Mouse (Mus musculus) gastrocnemius, postnatal 4 days (tissue): ENCODE measurements around the gene Ush2a. TPM values are rescaled to one million over a fixed set of nuclear protein-coding genes. Genes with fewer than 3 reads are reported as not detected.

Experiments
- DNase-seq, 2 experiments: peaks; one replicate each; pipeline ENCODE4 v3.0.0; 2021 to 2022; ENCODE audit warnings: low spot score in 2 of 2, mixed read lengths in 2 of 2
- long read RNA-seq, 2 experiments: library from polyadenylated mRNA; stranded (forward); transcript quantifications; one replicate each; pipeline ENCODE4 v2.0.0; 2021
- total RNA-seq, 2 experiments: library from RNA; stranded (reverse); gene quantifications; 2 replicates each; pipeline ENCODE4 v1.2.3; 2021

The Ush2a gene
- total RNA-seq: under 1 TPM; 0.02 to 0.18 TPM
- long read RNA-seq, experiment 1: 0 reads
- long read RNA-seq, experiment 2: 0 reads

- no peak for DNase-seq
These were observed at the start of gene Ush2a for GRCm38 (mm10) chr1:188261903-188262682. TSS of gene Ush2a (plus strand) at chr1:188262023.

GRCm38 (mm10) chr1:188214885-188215611 is 46.8 kb upstream of the Ush2a start:
- no peak for DNase-seq

DNA sequence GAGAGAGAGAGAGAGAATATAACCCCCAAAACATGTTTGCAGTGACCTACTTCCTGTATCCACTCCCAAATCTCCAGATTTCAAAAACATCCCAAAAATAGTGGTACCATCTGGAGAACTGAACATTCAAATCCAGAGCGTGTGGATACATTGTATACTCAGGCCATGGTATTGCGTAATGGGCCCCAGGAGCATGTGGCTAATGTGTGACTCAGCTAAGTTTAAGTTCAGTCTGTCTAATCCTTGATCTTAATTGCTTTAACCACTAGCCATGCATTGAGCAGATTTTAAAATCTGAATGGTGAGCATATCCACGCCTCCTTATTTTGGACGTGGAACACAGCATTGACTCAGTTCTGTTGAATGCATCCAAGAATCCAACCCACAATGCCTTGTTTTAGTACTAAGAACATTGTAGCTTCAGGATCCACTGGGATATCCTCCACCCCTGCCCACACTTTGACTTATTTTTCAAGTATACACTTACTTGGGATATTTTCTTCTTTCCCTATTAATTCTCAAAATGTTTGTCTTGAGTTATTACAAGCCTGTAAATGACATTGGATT is 40.5 kb upstream of the Ush2a start:
- DNase-seq: no peak

DNA sequence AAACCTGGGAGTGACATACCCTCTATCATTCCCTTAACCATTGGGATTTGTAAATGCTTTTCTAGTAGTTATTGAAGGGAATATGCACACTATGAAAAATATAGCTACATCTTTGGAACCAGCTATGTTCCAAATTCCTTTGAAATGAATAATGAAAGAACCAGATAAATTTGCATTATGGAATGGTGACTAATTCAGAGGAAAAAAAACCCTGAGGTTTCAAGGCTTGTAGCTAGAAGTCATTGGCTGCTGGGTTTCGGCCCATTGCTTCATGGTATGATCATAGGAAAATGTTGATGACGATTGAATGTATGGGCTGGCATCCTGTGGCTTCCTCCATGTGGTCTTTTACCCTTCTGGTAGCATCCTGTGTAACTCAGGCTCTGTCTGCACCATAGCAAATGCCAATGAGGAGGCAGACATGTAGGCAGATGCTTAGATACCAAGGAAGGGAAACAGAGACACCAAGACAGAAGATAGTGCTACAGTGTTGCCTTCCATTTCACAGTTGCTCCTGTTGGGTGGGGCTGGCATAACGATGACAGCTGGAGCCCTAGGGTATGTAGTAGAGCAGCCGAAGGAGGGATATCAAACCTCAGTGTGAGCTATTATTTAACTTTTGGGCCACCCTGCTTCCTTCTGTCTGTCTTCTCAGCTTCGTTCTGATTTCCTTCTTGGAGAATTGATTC is 28.6 kb upstream of the Ush2a start:
- no peak for DNase-seq

- DNase-seq: no peak
These were observed 23.2 kb upstream of the Ush2a start for GRCm38 (mm10) chr1:188238636-188239035.

- no peak for DNase-seq
These were observed 20.1 kb upstream of the Ush2a start for GRCm38 (mm10) chr1:188241766-188242165.

DNA sequence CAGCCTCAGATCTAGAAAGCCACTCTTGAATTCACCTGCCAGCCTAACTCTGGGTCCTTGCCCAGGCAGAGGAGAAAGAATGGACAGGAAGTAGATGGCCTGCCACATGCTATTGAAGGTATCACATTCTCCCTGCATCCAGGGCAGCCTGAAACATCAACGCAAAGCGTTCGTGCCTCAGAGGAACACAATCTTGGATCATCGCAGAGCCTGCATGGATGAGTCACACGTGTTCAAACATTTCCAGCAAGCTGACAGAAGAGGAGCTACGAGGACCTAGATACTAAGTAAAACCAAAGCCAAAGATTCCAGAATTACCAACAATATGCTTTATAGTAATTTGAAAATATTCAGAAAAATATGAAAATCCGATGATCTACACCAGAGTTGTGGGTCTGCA is 4.3 kb upstream of the Ush2a start:
- DNase-seq: no peak

GRCm38 (mm10) chr1:188260259-188261107 is 1.3 kb upstream of the Ush2a start:
- DNase-seq: no peak

DNA sequence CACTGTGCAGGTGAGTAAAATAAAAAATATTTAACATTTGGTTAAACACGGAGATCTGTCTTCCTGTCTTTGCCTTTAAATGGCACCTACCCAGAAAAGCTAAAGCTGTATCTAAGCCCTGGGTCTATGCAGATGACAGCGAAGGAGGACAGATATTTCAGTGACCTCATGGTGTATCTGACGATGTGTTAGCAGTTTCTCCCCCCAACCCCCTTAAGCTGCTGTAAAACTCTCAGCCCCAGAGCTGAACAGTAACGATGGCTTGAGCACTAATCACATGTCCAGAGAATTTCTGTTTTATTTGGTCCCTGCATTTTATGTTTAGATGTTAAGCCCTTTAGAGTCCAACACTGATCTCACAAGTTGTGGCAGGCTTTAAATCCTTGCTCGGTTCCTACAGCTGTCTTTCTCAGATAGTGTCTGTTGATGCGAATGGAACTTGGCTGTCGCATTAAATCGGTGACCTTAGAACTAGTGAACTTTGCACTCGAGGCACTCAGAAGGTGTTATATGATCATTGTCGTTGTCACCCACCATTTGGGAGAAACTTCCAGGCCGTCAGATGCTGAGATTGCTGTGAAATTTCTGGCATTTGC is 5.4 kb downstream of the Ush2a start:
- no peak for DNase-seq

GRCm38 (mm10) chr1:188269071-188269470 is 7.2 kb downstream of the Ush2a start:
- DNase-seq: no peak

DNA sequence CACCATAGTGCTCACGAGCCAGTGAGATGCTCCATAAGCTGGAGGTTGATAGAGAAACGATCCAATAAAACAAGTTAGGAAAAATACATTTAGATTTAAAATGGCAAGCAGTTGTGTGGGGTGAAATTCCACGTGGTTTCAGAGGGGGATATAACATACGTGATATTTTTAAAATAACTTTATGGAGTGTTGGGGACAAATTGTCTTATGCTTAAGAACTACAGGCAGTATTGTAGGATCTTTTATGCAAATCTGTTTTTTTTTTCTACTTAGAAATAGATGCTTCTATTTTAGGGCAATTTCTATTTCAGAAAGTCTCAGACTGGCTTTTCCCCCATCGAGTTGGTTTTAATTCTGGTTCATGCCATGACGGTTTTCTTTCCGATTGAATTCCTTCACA is 51.5 kb downstream of the Ush2a start:
- DNase-seq: no peak

DNA sequence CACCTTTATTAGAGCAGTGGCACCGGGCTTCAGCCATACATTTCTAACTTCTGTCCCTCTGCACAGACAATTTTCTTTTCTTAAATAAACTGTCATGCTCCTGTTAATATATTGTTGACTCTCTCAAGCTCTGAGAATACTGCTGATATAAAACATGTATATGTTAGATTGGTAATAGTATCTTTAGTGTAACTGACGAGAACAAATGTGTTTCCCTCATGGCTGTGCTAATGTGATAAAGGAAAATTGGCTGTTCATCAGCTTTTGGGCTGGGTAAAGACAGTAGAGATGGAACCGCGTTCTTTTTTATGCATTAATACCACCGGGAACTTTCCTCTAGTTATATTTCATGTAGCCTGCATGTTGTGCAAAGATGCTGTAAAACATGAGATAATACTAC is 54.8 kb downstream of the Ush2a start:
- no peak for DNase-seq

DNA sequence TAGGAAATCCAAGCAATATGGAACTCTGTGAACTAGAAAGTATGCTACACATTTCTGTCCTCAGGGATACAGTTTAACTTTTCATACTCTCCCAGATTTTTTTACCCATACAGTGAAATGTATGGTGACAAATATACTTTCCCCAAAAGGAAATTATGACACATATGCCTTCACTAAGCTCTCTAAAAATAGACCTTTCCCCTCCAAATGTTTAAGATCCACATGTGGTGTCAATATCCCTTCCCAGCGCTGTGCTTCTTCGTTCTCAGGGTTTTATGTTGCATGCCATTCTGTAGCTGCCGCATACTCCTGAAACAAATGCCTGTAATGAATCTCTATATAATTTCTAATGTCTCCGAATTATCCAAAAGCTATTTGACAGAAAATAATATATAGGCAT is 58.4 kb downstream of the Ush2a start:
- no peak for DNase-seq

- DNase-seq: no peak
These were observed 59.7 kb downstream of the Ush2a start for GRCm38 (mm10) chr1:188321534-188321933.

GRCm38 (mm10) chr1:188330406-188330805 is 68.6 kb downstream of the Ush2a start:
- no peak for DNase-seq

DNA sequence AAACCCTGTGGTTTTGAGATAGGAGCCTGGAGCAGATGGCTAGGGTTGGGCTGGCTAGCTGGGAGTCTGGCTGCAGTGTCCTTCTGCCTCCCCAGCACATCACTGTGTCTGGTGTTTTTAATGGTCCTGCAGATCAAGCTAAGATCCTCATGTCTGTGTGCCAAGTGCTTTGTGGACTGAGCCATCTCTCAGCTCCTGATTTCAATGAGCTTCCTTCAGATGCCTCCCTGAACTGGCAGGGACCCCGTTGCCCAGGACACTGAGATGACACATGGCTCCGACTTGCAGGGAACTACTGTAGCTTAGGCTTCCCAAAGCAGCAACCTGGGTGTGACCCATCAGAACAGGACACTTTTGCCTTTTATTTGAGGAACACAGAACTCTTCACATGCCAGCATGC is 72.1 kb downstream of the Ush2a start:
- DNase-seq: no peak

DNA sequence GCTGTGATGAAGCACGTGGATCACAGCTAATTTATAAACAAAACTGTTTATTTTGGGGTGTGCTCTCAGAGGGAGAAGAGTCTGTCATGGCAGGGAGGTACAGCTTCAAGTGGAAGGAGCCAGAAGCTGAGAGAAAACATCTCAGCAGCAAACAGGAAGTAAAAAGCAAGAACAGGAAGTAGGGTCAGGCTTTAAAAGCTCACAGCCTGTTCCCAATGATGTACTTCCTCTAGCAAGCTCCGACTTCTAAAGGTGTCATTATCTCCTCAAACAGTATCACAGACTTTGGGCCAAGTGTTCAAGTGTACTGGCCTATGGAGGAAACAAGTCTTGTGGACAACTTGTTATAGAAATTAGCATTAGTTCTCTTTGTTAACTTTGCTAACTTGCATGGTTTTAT is 85.9 kb downstream of the Ush2a start:
- no peak for DNase-seq

DNA sequence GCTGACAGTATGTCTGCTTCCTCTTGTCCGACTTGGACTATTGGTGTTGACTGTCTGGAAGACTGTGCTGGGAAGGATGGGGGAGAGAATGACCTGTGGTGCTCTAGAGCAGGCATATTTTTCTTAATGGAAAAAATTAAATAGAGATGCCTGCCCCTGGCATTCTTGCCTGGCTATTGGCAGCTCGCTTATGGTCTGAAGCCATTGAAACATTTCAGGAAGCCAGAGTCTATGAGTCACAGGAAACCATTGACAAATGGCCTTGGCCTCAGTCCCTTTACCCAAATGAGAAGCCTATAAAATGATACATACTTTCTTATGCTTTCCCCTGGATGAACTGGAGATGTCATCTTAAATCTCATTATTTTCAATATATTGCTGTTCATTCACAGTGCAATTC is 92.9 kb downstream of the Ush2a start:
- no peak for DNase-seq

DNA sequence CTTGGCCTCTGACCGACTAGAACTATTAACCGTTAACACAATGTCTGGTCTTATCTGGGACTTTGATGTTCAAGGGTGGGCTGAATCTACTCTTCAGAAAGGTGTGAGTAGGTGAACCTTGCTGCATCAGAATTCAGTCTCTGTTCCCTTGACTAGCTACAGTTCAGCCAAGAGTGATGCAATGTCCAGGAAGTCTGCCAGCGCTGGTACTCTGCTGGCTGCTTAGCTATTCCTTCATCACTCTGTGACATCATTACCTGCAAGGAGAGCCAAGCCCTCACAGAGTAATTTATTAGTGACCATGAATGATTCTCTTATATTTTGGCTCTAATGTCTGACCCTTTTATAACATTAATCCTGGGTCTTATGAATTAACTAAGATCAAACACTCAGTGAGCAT is 101.7 kb downstream of the Ush2a start:
- DNase-seq: no peak

- DNase-seq: no peak
These were observed 123.4 kb downstream of the Ush2a start for GRCm38 (mm10) chr1:188385180-188385579.
